Mouse (Mus musculus): ENCODE data around the gene 2010003K11Rik. TPM values are rescaled to one million over a fixed set of nuclear protein-coding genes. Genes with fewer than 3 reads are reported as not detected.

2010003K11Rik gene
- polyA plus RNA-seq, 1 experiment from 2014 or later = not detected

Other genes with a start within 250 kb of the 2010003K11Rik start
- gene Ssh3, start 229.4 kb downstream of the 2010003K11Rik start, polyA plus RNA-seq (2014; fragmentation: Nextera tagmentation; extraction: Ambion mirVana) = 3.1 and 3.6 TPM in 2 replicates
- gene Ankrd13d, start 215.4 kb downstream of the 2010003K11Rik start, polyA plus RNA-seq (2014; fragmentation: Nextera tagmentation; extraction: Ambion mirVana) = 2.1 and 2.2 TPM in 2 replicates
- gene Grk2, start 192.4 kb downstream of the 2010003K11Rik start, polyA plus RNA-seq (2014; fragmentation: Nextera tagmentation; extraction: Ambion mirVana) = 12.0 and 14.2 TPM in 2 replicates
- 34.8 and 44.9 TPM in 2 replicates for gene Kdm2a, start 100.3 kb downstream of the 2010003K11Rik start, polyA plus RNA-seq (2014; fragmentation: Nextera tagmentation; extraction: Ambion mirVana)
- gene Rhod, start 59.2 kb downstream of the 2010003K11Rik start, polyA plus RNA-seq (2014; fragmentation: Nextera tagmentation; extraction: Ambion mirVana) = 28.5 and 31.1 TPM in 2 replicates
- 0.72 and 1.3 TPM in 2 replicates for gene Syt12, start 21.1 kb downstream of the 2010003K11Rik start, polyA plus RNA-seq (2014; fragmentation: Nextera tagmentation; extraction: Ambion mirVana)
- 12.8 and 13.9 TPM in 2 replicates for gene Pcx, start 11.9 kb upstream of the 2010003K11Rik start, polyA plus RNA-seq (2014; fragmentation: Nextera tagmentation; extraction: Ambion mirVana)
- gene Lrfn4, start 117.1 kb upstream of the 2010003K11Rik start, polyA plus RNA-seq (2014; fragmentation: Nextera tagmentation; extraction: Ambion mirVana) = 4.7 TPM in 2 replicates
- 39.0 and 39.9 TPM in 2 replicates for gene Rce1, start 127.1 kb upstream of the 2010003K11Rik start, polyA plus RNA-seq (2014; fragmentation: Nextera tagmentation; extraction: Ambion mirVana)
- 1.2 TPM in 2 replicates for gene Gm960, start 200.1 kb upstream of the 2010003K11Rik start, polyA plus RNA-seq (2014; fragmentation: Nextera tagmentation; extraction: Ambion mirVana)
- gene Sptbn2, start 212.6 kb upstream of the 2010003K11Rik start, polyA plus RNA-seq (2014; fragmentation: Nextera tagmentation; extraction: Ambion mirVana) = 0.42 and 0.49 TPM in 2 replicates